Mouse (Mus musculus) ES-E14 (cell line): ENCODE results near the gene Abhd16a. TPM values are rescaled to one million over a fixed set of nuclear protein-coding genes. Genes with fewer than 3 reads are reported as not detected.
A peak's percentile ranks its signal among the peaks of the same experiment; 100 is the strongest.
"Not testable (repeated sequence)": the region's sequence is repeated elsewhere in the genome, so short reads cannot be mapped to it uniquely, and the experiment has no call there.

ENCODE experiments used
- DNase-seq: peaks from one replicate; pipeline ENCODE4 v3.0.0-alpha.2; 2013; ENCODE audit warnings: low read depth, low spot score
- H3K27ac ChIP-seq: 2 replicates; pipeline ENCODE4 v1.5.1; 2012; ENCODE audit warnings: low read depth, mild to moderate bottlenecking, low read length, moderate library complexity, mixed read lengths; ENCODE audit not compliant: poor library complexity, insufficient read depth, severe bottlenecking
- H3K36me3 ChIP-seq: 2 replicates; pipeline ENCODE4 v1.6.1; 2012; ENCODE audit warnings: mild to moderate bottlenecking, low read length, moderate library complexity, mixed read lengths; ENCODE audit not compliant: control insufficient read depth, poor library complexity, insufficient read depth, severe bottlenecking
- H3K4me1 ChIP-seq, 2 experiments: fragments of 150-350 bp in 1 of 2; sonication (generic) in 1 of 2; 2 replicates each; pipeline ENCODE4 v1.6.1; 2012; ENCODE audit warnings: low read length in 2 of 2, mild to moderate bottlenecking in 1 of 2, mixed read lengths in 1 of 2; ENCODE audit not compliant: control insufficient read depth in 2 of 2, insufficient read depth in 2 of 2, poor library complexity in 1 of 2
- H3K4me3 ChIP-seq, 2 experiments: fragments of 150-350 bp in 1 of 2; sonication (generic) in 1 of 2; 2 replicates each; pipeline ENCODE4 v1.5.1; 2012; ENCODE audit warnings: low read length in 2 of 2, low read depth in 1 of 2, mild to moderate bottlenecking in 1 of 2, mixed read lengths in 1 of 2; ENCODE audit not compliant: insufficient read depth in 1 of 2, poor library complexity in 1 of 2, severe bottlenecking in 1 of 2
- H3K9ac ChIP-seq: 2 replicates; pipeline ENCODE4 v1.6.1; 2012; ENCODE audit warnings: low read depth, mild to moderate bottlenecking, low read length, mixed read lengths; ENCODE audit not compliant: poor library complexity, insufficient read depth, severe bottlenecking
- H3K9me3 ChIP-seq: fragments of 150-350 bp; sonication (generic); 2 replicates; pipeline ENCODE4 v1.6.1; 2012; ENCODE audit warnings: low read depth, mild to moderate bottlenecking, low read length; ENCODE audit not compliant: control insufficient read depth, insufficient read depth
- CHD2 ChIP-seq: IDR thresholded peaks from 2 replicates; pipeline ENCODE4 v1.6.1; 2014; ENCODE audit warnings: mild to moderate bottlenecking, low read depth, low read length, inconsistent platforms
- HCFC1 ChIP-seq: IDR thresholded peaks from 2 replicates; pipeline ENCODE4 v1.6.1; 2012; ENCODE audit warnings: low read length, inconsistent platforms, borderline replicate concordance; ENCODE audit not compliant: insufficient read depth
- MAFK ChIP-seq: IDR thresholded peaks from 2 replicates; pipeline ENCODE4 v1.6.1; 2014; ENCODE audit warnings: mild to moderate bottlenecking, low read depth, low read length, inconsistent platforms; ENCODE audit not compliant: insufficient read depth
- ZC3H11A ChIP-seq: IDR thresholded peaks from 2 replicates; pipeline ENCODE4 v1.6.1; 2012; ENCODE audit warnings: low read depth, mild to moderate bottlenecking, inconsistent platforms, low read length, borderline replicate concordance
- ZNF384 ChIP-seq: IDR thresholded peaks from 2 replicates; pipeline ENCODE4 v1.6.1; 2012; ENCODE audit warnings: low read depth, low read length, inconsistent platforms
- in situ Hi-C, 2 experiments: fragments of 600-800 bp; cut with MboI; formaldehyde crosslinking; loops; one replicate each; pipeline ENCODE4 v1.15.1; 2025; ENCODE audit warnings: low sequenced_read_pairs in 2 of 2, inconsistent platforms in 1 of 2; ENCODE audit not compliant: unreplicated experiment in 2 of 2
- total RNA-seq: library from RNA; depleted of rRNA; stranded (reverse); fragments of 300-350 nt; gene quantifications from 2 replicates; pipeline ENCODE4 v1.2.3, GENCODE M21; 2012

Gene Abhd16a
- total RNA-seq, 1 experiment = 30.7 TPM

GRCm38 (mm10) chr17:35120745-35121142 is 31.7 kb downstream of the Abhd16a start:
- no peak for TF ChIP-seq CHD2
- no peak for TF ChIP-seq MAFK
- TF ChIP-seq ZNF384 = no peak
- no peak for TF ChIP-seq HCFC1
- TF ChIP-seq ZC3H11A = no peak
- H3K9me3 ChIP-seq = no peaks in the 10 kb centered on the region
- in situ Hi-C loops = loop anchor here in 1 of 2 experiments (25.0 kb wide), 1 partner anchor 108 kb away; the partner anchor contains the start of genes Vars and Vwa7
- H3K4me1 ChIP-seq = peaks cover 0 to 7% of the 10 kb centered on the region in 2 experiments; a peak in 2 of 4 replicates
- peak overlapping the region; percentile 24 for H3K27ac ChIP-seq
- DNase-seq = no peak
- peak overlapping the region; percentile 97 for H3K9ac ChIP-seq
- H3K36me3 ChIP-seq = peaks cover 35% of the 10 kb centered on the region
- peak overlapping the region; percentile 92 to 98 for H3K4me3 ChIP-seq

GRCm38 (mm10) chr17:35121143-35121799 is 32.2 kb downstream of the Abhd16a start, which contains the start of gene Gpank1:
TSS of gene Gpank1 (plus strand) at chr17:35121455.
- Histone ChIP-seq H3K9me3 (no peaks in the 10 kb centered on the region), H3K36me3 (peaks cover 30% of the 10 kb centered on the region), H3K4me3 (peak within 1 kb of the TSS; percentile 92 to 98), H3K27ac (peak within 1 kb of the TSS; percentile 74), H3K9ac (peak within 1 kb of the TSS; percentile 97), H3K4me1 (peaks cover 0 to 7% of the 10 kb centered on the region in 2 experiments; a peak in 2 of 4 replicates)
- in situ Hi-C loops = loop anchor here in 1 of 2 experiments (25.0 kb wide), 1 partner anchor 109 kb away; the partner anchor contains the start of genes Vars and Vwa7
- DNase-seq = peak; percentile 95
- no peak for TF ChIP-seq MAFK
- peak; percentile 45; the same call in 1 of the 2 replicates for TF ChIP-seq ZNF384
- no peak for TF ChIP-seq ZC3H11A
- TF ChIP-seq HCFC1 = peak; percentile 98
- TF ChIP-seq CHD2 = peak; percentile 81

- TF ChIP-seq CHD2 (no peak), ZC3H11A (0 out of 2 replicates have a peak, but pooled peaks have one; percentile 11)
- DNase-seq = peak; percentile 40
- Histone ChIP-seq H3K9ac (peak within 1 kb of the TSS; percentile 97), H3K4me1 (peaks cover 0 to 7% of the 10 kb centered on the region in 2 experiments; a peak in 2 of 4 replicates), H3K9me3 (no peaks in the 10 kb centered on the region), H3K4me3 (peak within 1 kb of the TSS; percentile 92 to 98), H3K27ac (peak within 1 kb of the TSS; percentile 74), H3K36me3 (peaks cover 28% of the 10 kb centered on the region)
- in situ Hi-C loops = loop anchor here in 1 of 2 experiments (25.0 kb wide), 1 partner anchor 110 kb away; the partner anchor contains the start of genes Vars and Vwa7
Measured at GRCm38 (mm10) chr17:35121871-35122303, 32.8 kb downstream of the Abhd16a start, which contains the start of gene Csnk2b. TSS of gene Csnk2b (minus strand) at chr17:35122053.

- in situ Hi-C loops = loop anchor here in 1 of 2 experiments (25.0 kb wide), 1 partner anchor 111 kb away; the partner anchor contains the start of genes Vars and Vwa7
- not testable (repeated sequence) for H3K4me1 ChIP-seq, H3K4me3 ChIP-seq
Measured at GRCm38 (mm10) chr17:35123287-35123686, 34.2 kb downstream of the Abhd16a start.

GRCm38 (mm10) chr17:35124261-35124896 is 35.3 kb downstream of the Abhd16a start:
- peaks cover 13% of the 10 kb centered on the region; the same call in 1 of the 2 replicates for H3K36me3 ChIP-seq
- not testable (repeated sequence) for H3K4me1 ChIP-seq, H3K27ac ChIP-seq, H3K9ac ChIP-seq, H3K9me3 ChIP-seq, DNase-seq, H3K4me3 ChIP-seq
- in situ Hi-C loops = loop anchor here in 1 of 2 experiments (25.0 kb wide), 1 partner anchor 112 kb away; the partner anchor contains the start of genes Vars and Vwa7

More at GRCm38 (mm10) chr17:35123287-35123686, 34.2 kb downstream of the Abhd16a start:
- DNase-seq, H3K27ac ChIP-seq, H3K9ac ChIP-seq, H3K9me3 ChIP-seq: not testable (repeated sequence)
- H3K36me3 ChIP-seq = peaks cover 18% of the 10 kb centered on the region
